Mouse (Mus musculus): ENCODE results near the gene Cbx5.

Gene Cbx5

GRCm38 (mm10) chr15:103145635-103146299, 93.8 kb downstream of the Cbx5 start:
- no peak for DNase-seq (ENCODE audit: low read depth, low spot score)

- no peak for DNase-seq (ENCODE audit: low read depth, low spot score)
These were observed 95.4 kb downstream of the Cbx5 start for GRCm38 (mm10) chr15:103144176-103144575.

All from forelimb bud, embryonic 11.5 days (tissue).